Mouse (Mus musculus): Measurements from ENCODE around the gene Gnai3. TPM values are rescaled to one million over a fixed set of nuclear protein-coding genes. Genes with fewer than 3 reads are reported as not detected.

Gene Gnai3
- total and polyA plus RNA-seq, 2 experiments from 2014 or later = 70.8 to 93.6 TPM

DNA sequence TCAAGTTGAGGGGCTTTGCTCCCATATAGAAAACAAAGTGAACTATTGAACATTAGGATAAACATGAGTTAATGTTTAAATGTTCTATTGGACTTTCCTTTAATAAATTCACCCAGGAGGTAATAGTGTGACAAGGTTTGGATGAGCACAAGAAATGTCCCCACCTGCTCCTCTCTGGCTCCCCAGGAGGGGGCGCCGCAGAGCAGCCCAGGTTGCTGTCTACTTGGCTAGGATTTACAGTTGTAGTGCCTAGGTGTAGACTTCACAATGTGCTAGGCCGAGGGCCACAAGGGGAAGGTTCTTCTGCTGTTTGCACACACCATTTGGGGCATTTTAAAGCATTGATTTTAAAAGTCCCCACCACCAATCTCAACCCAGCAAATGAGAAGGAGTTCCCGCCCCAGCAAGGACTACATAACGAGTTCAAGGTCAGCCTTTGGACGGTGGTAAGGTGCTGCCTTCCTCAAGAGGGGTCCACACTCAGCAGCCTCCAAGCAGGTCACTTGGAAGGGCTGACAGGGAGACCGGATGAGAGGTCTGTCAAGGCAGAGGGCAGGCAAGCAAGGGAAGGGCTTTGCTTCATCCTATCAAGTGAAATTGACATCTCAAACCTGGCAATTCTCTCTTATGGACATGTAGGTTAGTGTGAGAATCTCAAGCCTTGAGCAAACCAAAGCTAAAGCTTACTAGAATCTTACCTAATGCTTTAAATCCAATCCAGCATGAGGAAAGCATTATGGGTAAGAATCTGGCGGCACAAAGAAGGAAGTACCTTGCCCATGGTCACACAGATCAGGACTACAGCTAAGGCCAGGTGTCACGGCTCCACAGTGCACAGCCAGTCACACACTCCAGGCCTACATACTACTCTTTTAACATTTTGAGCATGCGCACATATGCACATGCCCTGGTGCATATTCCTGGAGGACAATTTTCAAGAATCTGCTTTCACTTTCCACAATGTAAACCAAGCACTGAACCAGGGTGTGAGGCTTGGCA is 75.4 kb downstream of the Gnai3 start:
- Histone ChIP-seq H3K4me2 (ENCODE audit: low read depth, low read length, poor library complexity, severe bottlenecking) (no peak overlapping the region), H3K4me3 (ENCODE audit: low read depth, low read length) (no peak overlapping the region), H3K4me1 (ENCODE audit: insufficient read depth, low read length) (no peaks in the 10 kb centered on the region), H3K36me3 (ENCODE audit: insufficient read depth, low read length) (peaks cover 14% of the 10 kb centered on the region), H3K9ac (replicated peaks; ENCODE audit: low read length, poor library complexity, severe bottlenecking) (no peak overlapping the region), H3K9me3 (ENCODE audit: low read length) (no peaks in the 10 kb centered on the region), H3K27me3 (ENCODE audit: insufficient read depth, low read length) (no peaks in the 10 kb centered on the region), H3K27ac (ENCODE audit: low read depth, low read length) (no peak overlapping the region)
- ATAC-seq (ENCODE audit: low FRiP score) (no peak), DNase-seq (ENCODE audit: low spot score) (peak; percentile 30)
- peak; percentile 74 for TF ChIP-seq CTCF (IDR thresholded peaks at IDR 0.05)
- WGBS = 69% methylated on average over 10 of the region's 10 CpGs

DNA sequence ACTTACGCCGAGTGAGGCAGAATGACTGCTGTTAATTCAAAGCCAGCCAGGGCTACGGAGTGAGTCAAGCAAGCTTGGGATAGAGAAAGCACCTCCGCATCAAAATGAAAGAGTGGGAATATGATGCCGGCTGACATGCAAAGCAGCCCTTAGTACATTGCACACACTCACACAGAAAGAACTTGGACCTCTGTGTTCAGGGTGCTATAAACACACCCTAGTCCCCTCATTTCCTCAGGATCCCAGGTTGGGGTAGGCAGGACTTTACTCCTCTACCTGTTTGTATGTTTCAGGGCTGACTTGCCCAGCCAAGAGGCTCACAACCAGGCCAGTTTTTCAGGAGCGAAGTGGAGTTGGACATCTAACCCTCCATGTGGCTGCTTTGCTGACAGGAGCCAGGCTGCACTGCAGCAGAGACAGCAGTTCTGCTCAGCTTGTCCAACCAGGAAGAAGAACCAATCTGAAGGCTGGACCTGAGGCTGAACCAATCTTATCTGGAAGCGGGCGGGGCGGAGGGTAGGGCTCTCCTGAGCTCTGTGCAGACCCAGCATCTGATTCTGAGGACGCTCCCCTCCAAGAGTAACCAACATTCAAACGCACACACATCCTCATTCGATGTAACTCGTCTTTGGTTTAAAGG is 76.6 kb downstream of the Gnai3 start:
- no peak overlapping the region for H3K4me3 ChIP-seq (ENCODE audit: low read depth, low read length)
- H3K27ac ChIP-seq (ENCODE audit: low read depth, low read length) = no peak overlapping the region
- no peak for TF ChIP-seq CTCF (IDR thresholded peaks at IDR 0.05)
- no peak overlapping the region for H3K4me2 ChIP-seq (ENCODE audit: low read depth, low read length, poor library complexity, severe bottlenecking)
- H3K9me3 ChIP-seq (ENCODE audit: low read length) = no peaks in the 10 kb centered on the region
- H3K4me1 ChIP-seq (ENCODE audit: insufficient read depth, low read length) = no peaks in the 10 kb centered on the region
- ATAC-seq (ENCODE audit: low FRiP score) = no peak
- H3K36me3 ChIP-seq (ENCODE audit: insufficient read depth, low read length) = peaks cover 1% of the 10 kb centered on the region
- 82% methylated on average over 13 of the region's 13 CpGs for WGBS
- DNase-seq (ENCODE audit: low spot score) = no peak
- no peak overlapping the region for H3K9ac ChIP-seq (replicated peaks; ENCODE audit: low read length, poor library complexity, severe bottlenecking)
- H3K27me3 ChIP-seq (ENCODE audit: insufficient read depth, low read length) = no peaks in the 10 kb centered on the region

DNA sequence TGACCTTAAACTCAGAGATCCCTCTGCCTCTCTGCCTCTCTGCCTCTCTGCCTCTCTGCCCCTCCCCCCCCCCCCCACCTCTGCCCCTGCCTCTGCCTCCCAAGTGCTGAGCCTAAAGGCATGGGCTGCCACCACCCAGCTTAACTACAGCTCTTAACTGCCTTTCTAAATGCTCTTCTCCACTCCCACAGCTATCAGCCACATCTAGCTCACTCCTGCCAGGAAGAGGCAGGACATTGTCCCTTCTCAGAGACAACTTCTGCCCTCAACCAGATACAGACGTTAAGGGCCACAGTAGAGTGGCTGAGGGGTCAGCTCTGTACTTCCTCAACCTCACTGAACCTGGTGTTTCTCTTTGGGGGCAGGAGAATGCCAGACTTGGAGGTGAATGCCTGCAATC is 77.1 kb downstream of the Gnai3 start:
- 44% methylated on average over 1 of the region's 1 CpGs for WGBS
- H3K9ac ChIP-seq (replicated peaks; ENCODE audit: low read length, poor library complexity, severe bottlenecking) = no peak overlapping the region
- no peak for DNase-seq (ENCODE audit: low spot score)
- no peak for ATAC-seq (ENCODE audit: low FRiP score)
- no peak overlapping the region for H3K27ac ChIP-seq (ENCODE audit: low read depth, low read length)
- H3K27me3 ChIP-seq (ENCODE audit: insufficient read depth, low read length) = no peaks in the 10 kb centered on the region
- no peaks in the 10 kb centered on the region for H3K4me1 ChIP-seq (ENCODE audit: insufficient read depth, low read length)
- H3K4me2 ChIP-seq (ENCODE audit: low read depth, low read length, poor library complexity, severe bottlenecking) = no peak overlapping the region
- H3K36me3 ChIP-seq (ENCODE audit: insufficient read depth, low read length) = no peaks in the 10 kb centered on the region; the same call in 1 of the 2 replicates
- no peak overlapping the region for H3K4me3 ChIP-seq (ENCODE audit: low read depth, low read length)
- no peak for TF ChIP-seq CTCF (IDR thresholded peaks at IDR 0.05)
- no peaks in the 10 kb centered on the region for H3K9me3 ChIP-seq (ENCODE audit: low read length)

DNA sequence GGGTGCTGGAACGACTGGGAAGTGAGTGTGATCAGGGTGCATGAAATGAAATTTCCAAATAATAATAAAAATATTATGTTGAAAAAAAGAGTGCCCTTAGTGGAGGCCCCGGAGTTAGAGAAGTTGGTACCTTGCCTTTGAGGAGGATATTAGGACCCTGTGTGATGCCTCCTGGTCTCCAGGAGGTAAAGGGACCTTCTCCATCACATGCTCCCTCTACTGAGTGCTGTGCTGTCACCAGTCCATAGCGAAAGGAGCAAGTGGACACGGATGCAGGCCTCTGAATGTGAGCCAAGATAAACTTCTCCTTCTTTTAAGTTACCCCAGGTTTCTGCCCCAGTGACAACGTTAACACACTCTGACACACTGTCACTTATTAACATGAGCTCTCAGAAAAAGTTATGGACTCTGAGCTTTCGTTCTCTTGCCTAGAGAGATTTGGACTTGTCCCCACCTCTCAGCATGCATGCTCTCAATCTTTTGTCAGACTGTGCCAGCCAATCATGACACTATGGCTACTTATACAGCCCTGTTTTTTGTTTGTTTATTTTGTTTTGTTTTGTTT is 78.5 kb downstream of the Gnai3 start:
- Histone ChIP-seq H3K27me3 (ENCODE audit: insufficient read depth, low read length) (no peaks in the 10 kb centered on the region), H3K9me3 (ENCODE audit: low read length) (no peaks in the 10 kb centered on the region), H3K4me2 (ENCODE audit: low read depth, low read length, poor library complexity, severe bottlenecking) (no peak overlapping the region), H3K4me1 (ENCODE audit: insufficient read depth, low read length) (no peaks in the 10 kb centered on the region), H3K27ac (ENCODE audit: low read depth, low read length) (no peak overlapping the region), H3K36me3 (ENCODE audit: insufficient read depth, low read length) (no peaks in the 10 kb centered on the region), H3K9ac (replicated peaks; ENCODE audit: low read length, poor library complexity, severe bottlenecking) (no peak overlapping the region), H3K4me3 (ENCODE audit: low read depth, low read length) (no peak overlapping the region)
- TF ChIP-seq CTCF (IDR thresholded peaks at IDR 0.05) = no peak
- ATAC-seq (ENCODE audit: low FRiP score) (no peak), DNase-seq (ENCODE audit: low spot score) (no peak)
- 66% methylated on average over 6 of the region's 6 CpGs for WGBS

DNA sequence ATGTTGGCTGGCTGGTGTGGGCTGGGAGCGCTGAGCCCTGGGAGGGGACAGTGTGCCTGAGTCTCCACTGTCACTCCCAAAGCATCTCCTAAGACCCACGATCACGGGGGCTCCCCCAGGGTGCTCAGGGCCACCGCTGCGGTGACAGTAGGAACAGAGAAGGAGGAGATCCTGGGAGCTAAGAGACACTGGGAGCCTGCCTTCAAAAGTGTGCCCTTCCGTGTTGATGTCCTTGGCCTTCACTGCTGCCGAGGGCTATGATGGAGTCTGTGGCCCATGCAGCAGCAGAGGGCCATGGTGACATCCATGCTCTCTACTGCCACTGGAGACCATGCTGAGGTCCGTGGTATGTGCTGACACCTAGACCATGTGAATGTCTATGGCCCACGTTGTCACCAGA is 80.4 kb downstream of the Gnai3 start:
- DNase-seq (ENCODE audit: low spot score) = no peak
- TF ChIP-seq CTCF (IDR thresholded peaks at IDR 0.05) = no peak

More for the DNA sequence above, 80.4 kb downstream of the Gnai3 start:
- Histone ChIP-seq H3K9me3 (ENCODE audit: low read length) (no peaks in the 10 kb centered on the region), H3K4me2 (ENCODE audit: low read depth, low read length, poor library complexity, severe bottlenecking) (no peak overlapping the region), H3K27ac (ENCODE audit: low read depth, low read length) (no peak overlapping the region), H3K27me3 (ENCODE audit: insufficient read depth, low read length) (no peaks in the 10 kb centered on the region), H3K4me3 (ENCODE audit: low read depth, low read length) (no peak overlapping the region), H3K4me1 (ENCODE audit: insufficient read depth, low read length) (no peaks in the 10 kb centered on the region), H3K9ac (replicated peaks; ENCODE audit: low read length, poor library complexity, severe bottlenecking) (no peak overlapping the region), H3K36me3 (ENCODE audit: insufficient read depth, low read length) (no peaks in the 10 kb centered on the region)
- 84% methylated on average over 9 of the region's 9 CpGs for WGBS
- no peak for ATAC-seq (ENCODE audit: low FRiP score)
